Mouse (Mus musculus): ENCODE results near the gene Ift140. TPM values are rescaled to one million over a fixed set of nuclear protein-coding genes. Genes with fewer than 3 reads are reported as not detected.
A peak's percentile ranks its signal among the peaks of the same experiment; 100 is the strongest.

Ift140 gene
- polyA plus RNA-seq, 2 experiments = 15.3 to 18.5 TPM

DNA sequence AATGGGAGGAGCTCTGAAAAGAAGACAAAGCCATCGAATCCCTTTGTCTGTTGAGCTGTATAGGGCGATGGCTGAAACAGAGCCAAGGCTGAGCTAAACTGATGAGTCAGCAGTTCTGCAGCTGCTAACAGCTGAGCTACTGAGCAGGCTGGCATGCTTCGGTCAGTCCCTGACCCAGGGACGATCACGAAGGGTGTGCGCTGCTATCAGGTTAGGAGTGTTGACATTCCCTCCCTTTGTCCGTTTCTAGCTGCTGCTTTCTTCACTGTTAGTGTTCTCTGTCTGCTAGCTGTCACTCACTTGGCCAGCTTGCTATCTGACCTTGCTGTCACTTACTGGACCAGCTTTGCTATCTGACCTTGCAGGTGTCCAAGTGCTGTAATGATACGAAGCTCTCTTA, 111.2 kb downstream of the Ift140 start:
- H3K4me1 ChIP-seq (ENCODE audit: control insufficient read depth, insufficient read depth, low read length) = no peaks in the 10 kb centered on the region
- peak; percentile 22 for DNase-seq (ENCODE audit: low spot score)
- H3K4me2 ChIP-seq (replicated peaks; ENCODE audit: low read depth, low read length, severe bottlenecking) = no peak overlapping the region
- 70% methylated on average over 8 of the region's 8 CpGs for WGBS
- no peaks in the 10 kb centered on the region for H3K27me3 ChIP-seq (ENCODE audit: control insufficient read depth, insufficient read depth, low read length)
- no peaks in the 10 kb centered on the region for H3K9me3 ChIP-seq (ENCODE audit: control insufficient read depth, low read length)
- H3K4me3 ChIP-seq (replicated peaks; ENCODE audit: low read length) = no peak overlapping the region
- H3K9ac ChIP-seq (ENCODE audit: low read depth, low read length, severe bottlenecking) = no peak overlapping the region
- no peaks in the 10 kb centered on the region for H3K36me3 ChIP-seq (ENCODE audit: control insufficient read depth, insufficient read depth, low read length)
- TF ChIP-seq POLR2A (IDR thresholded peaks at IDR 0.05; ENCODE audit: borderline replicate concordance, extremely low read depth, insufficient read depth, insufficient read length) = no peak
- ATAC-seq (ENCODE audit: low FRiP score, low read depth) = no peak
- no peak overlapping the region for H3K27ac ChIP-seq (replicated peaks; ENCODE audit: low read depth, low read length)

DNA sequence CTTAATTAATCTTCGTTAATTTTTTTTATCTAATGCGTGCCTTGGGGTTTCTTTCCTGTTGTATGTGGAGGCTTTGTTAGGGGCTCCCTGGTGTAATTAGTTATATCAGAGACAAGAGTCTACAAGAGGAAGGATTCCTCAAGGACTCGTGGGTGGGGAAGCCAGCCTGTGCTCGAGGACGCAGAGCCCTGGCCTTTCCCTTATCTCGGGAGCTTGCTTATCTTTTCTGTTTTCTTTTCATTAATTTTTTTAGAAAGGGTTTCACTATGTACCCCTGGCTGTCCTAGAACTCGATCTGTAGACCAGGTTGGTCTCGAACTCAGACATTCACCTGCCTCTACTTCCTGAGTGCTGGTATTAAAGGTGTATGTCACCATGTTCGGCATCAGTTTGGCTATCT, 111.8 kb downstream of the Ift140 start:
- no peak overlapping the region for H3K27ac ChIP-seq (replicated peaks; ENCODE audit: low read depth, low read length)
- DNase-seq (ENCODE audit: low spot score) = no peak
- H3K4me3 ChIP-seq (replicated peaks; ENCODE audit: low read length) = no peak overlapping the region
- H3K9me3 ChIP-seq (ENCODE audit: control insufficient read depth, low read length) = no peaks in the 10 kb centered on the region
- no peaks in the 10 kb centered on the region for H3K36me3 ChIP-seq (ENCODE audit: control insufficient read depth, insufficient read depth, low read length)
- H3K4me2 ChIP-seq (replicated peaks; ENCODE audit: low read depth, low read length, severe bottlenecking) = no peak overlapping the region
- no peak overlapping the region for H3K9ac ChIP-seq (ENCODE audit: low read depth, low read length, severe bottlenecking)
- no peak for TF ChIP-seq POLR2A (IDR thresholded peaks at IDR 0.05; ENCODE audit: borderline replicate concordance, extremely low read depth, insufficient read depth, insufficient read length)
- no peak for ATAC-seq (ENCODE audit: low FRiP score, low read depth)
- H3K4me1 ChIP-seq (ENCODE audit: control insufficient read depth, insufficient read depth, low read length) = no peaks in the 10 kb centered on the region
- 73% methylated on average over 9 of the region's 9 CpGs for WGBS
- H3K27me3 ChIP-seq (ENCODE audit: control insufficient read depth, insufficient read depth, low read length) = no peaks in the 10 kb centered on the region

- Histone ChIP-seq H3K9me3 (ENCODE audit: control insufficient read depth, low read length) (no peaks in the 10 kb centered on the region), H3K27me3 (ENCODE audit: control insufficient read depth, insufficient read depth, low read length) (no peaks in the 10 kb centered on the region), H3K4me3 (replicated peaks; ENCODE audit: low read length) (no peak overlapping the region), H3K36me3 (ENCODE audit: control insufficient read depth, insufficient read depth, low read length) (no peaks in the 10 kb centered on the region), H3K4me2 (replicated peaks; ENCODE audit: low read depth, low read length, severe bottlenecking) (no peak overlapping the region), H3K9ac (ENCODE audit: low read depth, low read length, severe bottlenecking) (no peak overlapping the region), H3K27ac (replicated peaks; ENCODE audit: low read depth, low read length) (no peak overlapping the region), H3K4me1 (ENCODE audit: control insufficient read depth, insufficient read depth, low read length) (peaks cover 8% of the 10 kb centered on the region)
- 100% methylated on average over 1 of the region's 1 CpGs for WGBS
- ATAC-seq (ENCODE audit: low FRiP score, low read depth) (no peak), DNase-seq (ENCODE audit: low spot score) (no peak)
- TF ChIP-seq POLR2A (IDR thresholded peaks at IDR 0.05; ENCODE audit: borderline replicate concordance, extremely low read depth, insufficient read depth, insufficient read length) = no peak
Measured at GRCm38 (mm10) chr17:25130060-25130459, 114.2 kb downstream of the Ift140 start.

- no peaks in the 10 kb centered on the region; the same call in 1 of the 2 replicates for H3K36me3 ChIP-seq (ENCODE audit: control insufficient read depth, insufficient read depth, low read length)
- WGBS = under 1% methylated on average over 40 of the region's 40 CpGs
- DNase-seq (ENCODE audit: low spot score) (peak; percentile 97), ATAC-seq (ENCODE audit: low FRiP score, low read depth) (peak; percentile 96)
- no peak within 1 kb of the TSS for H3K27ac ChIP-seq (replicated peaks; ENCODE audit: low read depth, low read length)
- peaks cover 8% of the 10 kb centered on the region for H3K4me1 ChIP-seq (ENCODE audit: control insufficient read depth, insufficient read depth, low read length)
- H3K9ac ChIP-seq (ENCODE audit: low read depth, low read length, severe bottlenecking) = peak within 1 kb of the TSS; percentile 70
- H3K27me3 ChIP-seq (ENCODE audit: control insufficient read depth, insufficient read depth, low read length) = no peaks in the 10 kb centered on the region
- peak within 1 kb of the TSS; percentile 66 for H3K4me2 ChIP-seq (replicated peaks; ENCODE audit: low read depth, low read length, severe bottlenecking)
- TF ChIP-seq POLR2A (IDR thresholded peaks at IDR 0.05; ENCODE audit: borderline replicate concordance, extremely low read depth, insufficient read depth, insufficient read length) = peak; percentile 32; the same call in 1 of the 2 replicates
- no peaks in the 10 kb centered on the region for H3K9me3 ChIP-seq (ENCODE audit: control insufficient read depth, low read length)
- H3K4me3 ChIP-seq (replicated peaks; ENCODE audit: low read length) = peak within 1 kb of the TSS; percentile 88
Measured at GRCm38 (mm10) chr17:25133275-25133698, 117.4 kb downstream of the Ift140 start, which contains the start of gene Clcn7. Clcn7 (plus strand) TSS chr17:25133391.

- H3K27me3 ChIP-seq (ENCODE audit: control insufficient read depth, insufficient read depth, low read length) = no peaks in the 10 kb centered on the region
- no peaks in the 10 kb centered on the region for H3K9me3 ChIP-seq (ENCODE audit: control insufficient read depth, low read length)
- peaks cover 8% of the 10 kb centered on the region for H3K4me1 ChIP-seq (ENCODE audit: control insufficient read depth, insufficient read depth, low read length)
- no peak overlapping the region for H3K4me3 ChIP-seq (replicated peaks; ENCODE audit: low read length)
- peaks cover 1% of the 10 kb centered on the region; the same call in 1 of the 2 replicates for H3K36me3 ChIP-seq (ENCODE audit: control insufficient read depth, insufficient read depth, low read length)
- no peak for TF ChIP-seq POLR2A (IDR thresholded peaks at IDR 0.05; ENCODE audit: borderline replicate concordance, extremely low read depth, insufficient read depth, insufficient read length)
- H3K9ac ChIP-seq (ENCODE audit: low read depth, low read length, severe bottlenecking) = no peak overlapping the region
- no peak overlapping the region for H3K27ac ChIP-seq (replicated peaks; ENCODE audit: low read depth, low read length)
- no peak for ATAC-seq (ENCODE audit: low FRiP score, low read depth)
- 81% methylated on average over 6 of the region's 6 CpGs for WGBS
- no peak for DNase-seq (ENCODE audit: low spot score)
- no peak overlapping the region for H3K4me2 ChIP-seq (replicated peaks; ENCODE audit: low read depth, low read length, severe bottlenecking)
Measured at GRCm38 (mm10) chr17:25135622-25136021, 119.7 kb downstream of the Ift140 start.

- DNase-seq (ENCODE audit: low spot score) = no peak
- peaks cover 6% of the 10 kb centered on the region for H3K36me3 ChIP-seq (ENCODE audit: control insufficient read depth, insufficient read depth, low read length)
- H3K4me2 ChIP-seq (replicated peaks; ENCODE audit: low read depth, low read length, severe bottlenecking) = no peak overlapping the region
- no peak overlapping the region for H3K9ac ChIP-seq (ENCODE audit: low read depth, low read length, severe bottlenecking)
- no peak for ATAC-seq (ENCODE audit: low FRiP score, low read depth)
- no peak overlapping the region for H3K27ac ChIP-seq (replicated peaks; ENCODE audit: low read depth, low read length)
- no peaks in the 10 kb centered on the region for H3K9me3 ChIP-seq (ENCODE audit: control insufficient read depth, low read length)
- no peaks in the 10 kb centered on the region for H3K27me3 ChIP-seq (ENCODE audit: control insufficient read depth, insufficient read depth, low read length)
- peaks cover 8% of the 10 kb centered on the region for H3K4me1 ChIP-seq (ENCODE audit: control insufficient read depth, insufficient read depth, low read length)
- 92% methylated on average over 1 of the region's 1 CpGs for WGBS
- H3K4me3 ChIP-seq (replicated peaks; ENCODE audit: low read length) = no peak overlapping the region
- no peak for TF ChIP-seq POLR2A (IDR thresholded peaks at IDR 0.05; ENCODE audit: borderline replicate concordance, extremely low read depth, insufficient read depth, insufficient read length)
Measured at GRCm38 (mm10) chr17:25138803-25139202, 122.9 kb downstream of the Ift140 start.

Measured in limb, embryonic 14.5 days (tissue).